Mouse (Mus musculus): ENCODE data around the gene Cdca7. TPM values are rescaled to one million over a fixed set of nuclear protein-coding genes. Genes with fewer than 3 reads are reported as not detected.

The Cdca7 gene
- total RNA-seq, 4 experiments from 2014 or later, result 4.6 to 7.6 (median 6.1) TPM

Other genes with a start within 250 kb of the Cdca7 start
- gene Map3k20, start 190.5 kb upstream of the Cdca7 start, total RNA-seq (2022), result 10 to 100 TPM; 11.2 to 17.0 (median 13.7) TPM